Mouse (Mus musculus) cortical plate, adult 2 months (tissue): ENCODE results near the gene Nom1.

Source experiments
- CTCF ChIP-seq: fragments of 200-500 bp; IDR thresholded peaks from 2 replicates; pipeline ENCODE4 v1.5.1; 2011; ENCODE audit warnings: mild to moderate bottlenecking, control low read depth, low read length; ENCODE audit not compliant: insufficient read depth; ENCODE audit errors: extremely low read depth
- POLR2A ChIP-seq: fragments of 200-500 bp; IDR thresholded peaks from 2 replicates; pipeline ENCODE4 v1.6.1; 2011; ENCODE audit warnings: mild to moderate bottlenecking, low read length, control low read depth; ENCODE audit not compliant: insufficient read depth; ENCODE audit errors: extremely low read depth

DNA sequence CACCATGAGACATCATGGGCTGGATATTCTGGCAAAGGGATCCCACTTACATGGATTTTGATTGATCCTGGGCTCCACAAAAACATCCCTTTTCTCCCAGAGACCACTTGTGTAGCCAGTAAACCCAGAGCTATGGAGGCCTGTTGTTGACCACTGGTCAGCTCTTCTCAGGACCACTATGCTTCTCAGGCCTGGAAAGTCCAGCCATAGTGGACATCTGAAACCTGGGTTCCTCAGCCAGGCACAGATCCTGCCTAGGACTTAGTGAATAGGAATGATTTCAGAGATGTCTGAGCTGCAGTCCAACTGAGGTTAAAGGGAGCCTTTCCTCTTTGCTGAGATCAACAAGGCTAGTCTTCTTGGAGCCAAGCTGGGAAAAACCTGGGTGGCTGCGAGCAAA lies 41.6 kb downstream of the Nom1 start:
- TF ChIP-seq CTCF (no peak), POLR2A (no peak)
